Mouse (Mus musculus) testis, postnatal 10 days (tissue): ENCODE data around the gene Pus7l.

Experiments
- DNase-seq: peaks from one replicate; pipeline ENCODE4 v3.0.0; 2021; ENCODE audit warnings: low spot score

Pus7l gene

DNA sequence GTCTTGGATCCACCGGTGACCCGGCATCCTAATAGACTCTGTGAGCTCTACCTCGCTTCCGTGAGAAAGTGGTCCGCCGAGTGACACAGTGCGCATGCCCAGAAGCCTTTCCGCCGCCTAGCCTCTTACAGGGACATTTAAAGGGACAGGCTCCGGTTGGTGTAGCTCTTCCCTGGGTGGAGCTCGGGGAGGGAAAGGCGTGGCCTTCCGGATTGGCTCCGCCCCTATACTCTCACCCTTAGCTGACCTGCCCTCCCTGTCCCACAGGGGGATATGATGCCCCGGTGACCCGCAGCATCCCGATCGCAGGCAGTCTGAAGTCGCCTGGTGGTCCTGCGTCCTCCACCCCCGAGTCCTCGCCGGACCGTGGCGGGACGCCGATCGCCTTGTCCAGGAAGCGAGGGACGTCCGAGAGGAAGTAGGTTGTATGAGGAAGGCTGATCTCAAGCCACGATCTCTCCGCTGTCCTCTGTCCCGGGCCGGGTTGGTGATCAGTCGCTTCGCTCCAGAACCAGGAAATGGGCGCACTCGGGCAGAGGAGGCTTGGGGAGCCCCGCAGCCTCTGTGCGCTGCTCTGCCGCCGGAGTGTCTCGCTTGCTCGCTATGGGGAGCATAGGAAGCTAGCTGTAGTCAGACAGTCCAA is at the start of gene Pus7l, which contains the start of gene Irak4:
TSS of gene Pus7l (minus strand) at position 139 of the 643 bp plus-strand sequence.
TSS of gene Irak4 (plus strand) at position 235 of the 643 bp plus-strand sequence.
- DNase-seq, result peak; percentile 93

- DNase-seq, result no peak
Measured at GRCm38 (mm10) chr15:94591356-94591755, 48.0 kb upstream of the Pus7l start.

DNA sequence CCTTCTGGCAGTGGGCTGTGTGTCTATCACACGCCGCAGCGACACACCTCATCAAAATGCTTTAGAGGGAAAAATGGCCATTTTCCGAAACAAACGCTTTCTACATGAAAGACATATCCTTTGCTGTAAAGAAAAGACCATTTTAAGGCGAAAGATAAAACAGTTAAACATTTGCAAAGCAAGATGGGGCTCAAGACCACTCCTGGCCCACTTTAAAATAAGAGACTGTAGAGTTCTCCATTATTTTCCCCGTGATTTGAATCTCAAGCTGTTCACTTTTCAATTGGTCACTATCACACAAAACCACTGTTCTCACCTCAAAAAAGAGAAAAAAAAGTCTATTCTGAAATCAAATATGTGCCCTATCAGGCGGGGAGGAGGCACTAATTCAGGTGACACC is 46.7 kb upstream of the Pus7l start:
- DNase-seq, result no peak

- peak; percentile 100 for DNase-seq
Measured at GRCm38 (mm10) chr15:94589219-94590075, 46.1 kb upstream of the Pus7l start, which contains the start of gene Twf1. Gene Twf1, minus strand, starts transcription at chr15:94589889.

GRCm38 (mm10) chr15:94587826-94588715 is 44.7 kb upstream of the Pus7l start:
- DNase-seq, result no peak

- DNase-seq, result no peak
Measured at GRCm38 (mm10) chr15:94584738-94585137, 41.4 kb upstream of the Pus7l start.

DNA sequence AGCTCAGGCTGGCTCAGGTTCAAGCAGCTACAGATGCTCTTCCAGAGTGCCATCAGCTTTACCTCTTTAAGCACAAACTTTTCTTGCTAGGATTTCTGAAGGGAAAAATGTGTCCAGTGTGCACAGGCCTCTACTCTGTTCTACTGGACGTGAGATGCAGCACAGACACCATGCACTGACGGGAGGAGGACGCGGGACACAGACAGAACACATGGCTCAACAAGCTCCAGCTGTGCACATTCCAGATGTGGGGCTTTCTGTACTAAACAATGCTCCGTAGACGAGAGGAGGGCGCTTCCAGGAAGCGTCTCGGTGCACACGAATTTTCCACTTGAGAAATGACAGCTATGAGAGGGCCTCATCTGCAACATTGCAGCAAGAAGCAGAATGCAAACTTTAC is 39.8 kb upstream of the Pus7l start:
- DNase-seq, result no peak

DNA sequence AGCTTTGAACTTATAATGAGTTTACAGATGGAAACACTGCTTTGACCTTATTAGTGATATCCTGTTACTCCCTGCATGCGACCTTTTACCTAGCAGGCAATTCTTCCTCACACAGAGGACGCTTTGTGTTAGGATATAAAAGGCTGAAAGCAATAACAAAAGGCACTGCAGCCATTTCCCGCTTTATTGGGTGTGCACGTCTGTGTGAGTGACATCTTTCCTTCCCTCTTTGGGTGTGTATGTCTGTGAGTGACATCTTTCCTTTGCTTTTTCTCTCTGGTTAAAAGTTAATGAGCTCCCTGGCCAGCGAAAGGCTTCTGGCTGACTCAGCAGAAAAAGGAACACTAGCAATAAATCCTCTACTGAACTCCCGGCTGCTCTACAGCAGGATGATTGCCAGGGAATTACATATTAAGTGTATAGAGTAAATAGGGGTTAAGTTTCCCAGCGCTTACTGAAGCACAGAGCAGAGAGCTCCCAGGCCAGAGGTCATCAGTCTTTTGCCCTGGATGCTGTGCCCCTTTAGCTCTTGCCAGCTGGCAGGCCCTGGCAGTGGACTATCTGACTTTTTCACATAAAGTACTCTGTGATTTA is 38.8 kb upstream of the Pus7l start:
- DNase-seq, result no peak

- DNase-seq, result no peak
Measured at GRCm38 (mm10) chr15:94574566-94575268, 31.4 kb upstream of the Pus7l start.

GRCm38 (mm10) chr15:94572746-94573145 is 29.4 kb upstream of the Pus7l start:
- no peak for DNase-seq

- DNase-seq, result no peak
Measured at GRCm38 (mm10) chr15:94571501-94571900, 28.2 kb upstream of the Pus7l start.

DNA sequence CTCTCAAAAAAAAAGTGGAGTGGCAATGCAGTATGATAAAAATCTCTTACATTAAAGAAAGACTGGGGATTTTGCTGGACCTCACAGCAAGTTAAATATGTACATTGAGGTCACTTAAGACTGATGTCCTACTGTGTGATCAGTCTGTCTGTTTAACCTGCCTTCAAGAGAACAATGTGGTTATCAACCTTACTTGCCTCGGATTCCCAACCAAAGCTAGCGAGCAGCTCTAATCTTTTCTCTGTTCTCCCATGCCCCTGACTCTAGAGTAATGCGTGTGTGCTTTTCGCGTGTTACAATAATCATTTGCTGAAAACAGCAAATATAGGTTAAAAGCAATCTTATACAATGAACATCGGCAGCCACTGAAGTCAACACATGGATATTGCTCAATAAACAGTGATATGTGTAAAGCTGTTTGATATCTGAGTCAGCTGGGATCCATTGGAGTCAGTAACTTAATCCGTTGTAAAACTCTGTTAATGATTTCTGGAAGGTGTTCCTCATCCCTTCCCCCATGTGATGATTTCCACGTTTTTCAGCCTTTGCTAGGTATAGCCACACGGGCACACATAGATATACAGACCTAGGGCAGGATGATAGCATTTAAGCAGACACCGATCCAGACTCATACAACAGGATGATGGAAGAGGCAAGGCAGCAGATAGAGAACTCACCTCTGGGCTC is 25.3 kb upstream of the Pus7l start:
- DNase-seq, result no peak

DNA sequence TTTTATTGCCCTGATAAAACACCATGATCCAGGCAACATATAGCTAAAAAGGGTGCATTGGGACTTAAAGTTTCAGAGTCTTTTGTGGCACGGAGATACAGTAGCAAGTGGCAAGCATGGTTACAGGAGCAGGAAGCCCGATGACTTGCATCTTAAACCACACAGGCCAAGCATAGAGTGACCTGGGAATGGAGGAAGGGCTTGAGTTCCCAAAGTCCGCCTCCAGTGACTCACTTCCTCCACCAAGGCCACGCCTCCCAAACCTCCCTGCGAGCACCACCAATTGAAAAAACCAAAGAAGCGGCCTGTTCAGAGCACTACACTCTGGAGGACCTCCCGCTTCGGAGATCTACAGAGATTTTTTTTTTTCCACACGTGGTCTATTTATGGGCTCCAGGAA is 22.5 kb upstream of the Pus7l start:
- no peak for DNase-seq

DNA sequence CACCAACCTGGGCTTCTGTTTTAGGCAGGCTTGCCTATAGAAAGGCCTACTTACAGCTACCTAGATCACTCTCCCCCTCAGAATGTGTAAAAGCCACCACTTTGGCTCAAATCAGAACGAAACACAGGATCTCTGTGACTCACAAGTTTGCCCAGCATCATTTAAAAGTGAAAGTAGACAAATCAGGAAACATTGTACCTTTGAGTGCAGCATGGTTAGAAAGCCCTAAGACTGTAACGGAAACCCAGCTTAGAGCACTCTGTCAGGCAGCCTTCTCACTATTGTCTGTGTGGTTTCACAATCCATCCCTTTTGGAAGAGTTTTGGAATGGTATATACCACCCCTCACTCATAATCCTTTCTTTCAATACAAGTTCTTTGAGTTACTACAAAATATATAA is 21.6 kb upstream of the Pus7l start:
- no peak for DNase-seq

DNA sequence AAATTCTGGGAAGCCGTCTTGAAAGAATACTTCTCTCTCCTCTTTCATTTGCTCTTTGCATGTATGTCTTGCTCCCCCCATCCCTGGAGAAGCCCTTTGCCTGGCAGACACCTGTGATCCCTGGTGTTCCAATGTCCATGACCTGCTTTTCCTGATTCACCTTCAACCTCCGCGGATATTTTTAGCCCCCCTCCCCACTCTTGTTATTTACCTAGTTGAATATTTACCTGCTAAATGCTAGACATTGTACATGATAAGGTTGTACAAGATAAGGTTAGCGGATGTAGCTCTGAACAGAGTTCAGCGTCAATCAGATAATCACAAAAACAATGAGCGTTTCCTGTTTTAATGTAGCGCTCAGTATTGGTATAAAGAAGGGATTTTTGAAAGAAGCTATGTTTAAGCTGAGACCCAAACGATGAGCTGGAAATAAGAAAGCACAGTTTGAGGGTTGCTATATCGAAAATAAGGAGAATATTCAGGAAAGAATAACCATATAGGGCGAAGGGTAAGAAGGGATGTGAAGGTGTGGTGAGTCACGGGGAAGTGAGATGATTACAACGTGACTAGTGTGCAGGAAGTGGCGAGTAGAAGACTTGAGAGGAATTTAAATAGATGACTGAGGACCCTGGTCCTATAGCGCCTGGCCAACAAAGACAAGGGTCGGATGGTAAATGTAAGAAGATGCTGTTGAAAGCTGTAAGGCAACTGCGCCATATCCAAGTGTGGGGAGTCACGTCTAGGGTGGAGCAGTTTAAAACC is 15.7 kb upstream of the Pus7l start:
- DNase-seq, result no peak

- DNase-seq, result peak; percentile 94
Measured at GRCm38 (mm10) chr15:94557442-94557841, 14.1 kb upstream of the Pus7l start.

DNA sequence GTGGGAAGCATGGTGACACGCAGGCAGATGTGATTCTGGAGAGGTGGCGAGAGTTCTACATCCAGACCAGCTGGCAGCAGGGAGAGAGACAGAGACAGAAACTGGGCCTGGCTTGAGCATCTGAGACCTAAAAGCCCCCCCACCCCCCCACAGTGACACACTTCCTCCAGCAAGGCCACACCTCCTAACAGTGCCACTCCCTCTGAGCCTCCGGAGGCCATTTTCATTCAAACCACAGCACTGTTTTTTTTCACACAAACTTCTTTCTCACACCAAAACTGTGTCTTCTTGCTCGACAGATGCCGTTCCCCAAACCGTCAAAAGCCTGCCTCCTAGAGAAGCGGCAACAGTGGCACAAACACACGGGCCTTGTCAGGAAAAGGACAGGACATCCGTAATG is 10.2 kb upstream of the Pus7l start:
- DNase-seq, result no peak

DNA sequence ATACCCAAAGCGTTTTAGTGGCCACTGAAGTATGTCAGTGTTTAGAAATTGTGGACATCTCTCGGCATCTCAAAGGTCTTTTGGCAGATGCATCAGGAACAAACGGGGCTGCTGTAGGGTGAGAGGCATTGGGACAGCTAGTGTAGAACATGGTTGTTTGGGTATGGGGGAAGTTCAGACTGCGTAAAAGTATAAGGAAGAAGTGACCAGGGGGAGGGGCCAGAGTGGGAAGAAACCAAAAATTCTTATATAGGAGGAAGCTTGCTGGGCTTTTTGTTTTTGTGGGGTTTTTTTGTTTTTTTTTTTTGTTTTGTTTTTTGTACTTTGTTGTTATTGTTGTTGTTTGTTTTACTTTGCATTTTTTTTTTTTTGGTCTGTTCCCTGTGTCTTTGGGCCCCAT is 1.5 kb upstream of the Pus7l start:
- DNase-seq, result no peak

DNA sequence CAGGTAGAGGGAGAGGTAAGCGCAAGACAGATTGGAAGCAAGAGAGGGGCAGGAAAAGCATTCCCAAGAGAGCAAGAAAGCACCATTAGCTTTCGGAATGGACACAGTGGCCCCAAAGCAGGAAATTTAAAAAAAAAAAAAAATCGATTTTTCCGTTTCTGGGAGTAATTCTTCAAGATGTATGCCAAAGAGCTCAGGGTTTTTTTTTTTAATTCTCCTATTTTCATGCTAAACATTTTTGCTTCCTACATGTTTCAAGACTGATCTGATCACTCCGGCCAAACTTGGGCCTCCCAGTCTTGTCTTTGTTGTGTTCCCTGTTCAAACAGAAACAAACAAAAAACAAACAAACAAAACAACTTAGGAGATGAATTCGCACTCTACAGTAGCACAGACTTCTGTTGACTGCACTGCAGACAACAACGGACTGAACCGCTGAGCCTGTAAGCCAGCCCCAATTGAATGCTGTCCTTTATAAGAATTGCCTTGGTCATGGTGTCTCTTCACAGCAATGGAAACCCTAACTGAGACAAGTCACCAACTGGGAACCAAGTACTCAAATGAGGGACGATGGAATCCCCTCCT is 797 bp upstream of the Pus7l start:
- DNase-seq, result no peak
